Mouse (Mus musculus) kidney, postnatal 0 days (tissue): ENCODE results near the gene Arhgef25. TPM values are rescaled to one million over a fixed set of nuclear protein-coding genes. Genes with fewer than 3 reads are reported as not detected.
"Not testable (repeated sequence)": the region's sequence is repeated elsewhere in the genome, so short reads cannot be mapped to it uniquely, and the experiment has no call there.

ENCODE experiments used
- ATAC-seq: fragments of 200-750 bp; cut with Nextera tagmentation; replicated peaks from 2 replicates; pipeline ENCODE4 v1.8.0; 2017; ENCODE audit warnings: low read depth, moderate number of reproducible peaks, moderate TSS enrichment, moderate library complexity; ENCODE audit not compliant: low FRiP score
- DNase-seq: peaks from one replicate; pipeline ENCODE4 v3.0.0-alpha.2; 2016; ENCODE audit warnings: low spot score
- H3K27ac ChIP-seq: fragments of 300-500 bp; sonication (generic); 2 replicates; pipeline ENCODE4 v1.5.1; 2014; ENCODE audit warnings: mild to moderate bottlenecking
- H3K27me3 ChIP-seq: fragments of 300-500 bp; sonication (generic); 2 replicates; pipeline ENCODE4 v1.6.1; 2014; ENCODE audit warnings: low read length, mixed read lengths; ENCODE audit not compliant: insufficient read depth
- H3K36me3 ChIP-seq: fragments of 300-500 bp; sonication (generic); 2 replicates; pipeline ENCODE4 v1.6.1; 2014; ENCODE audit warnings: low read length, mixed read lengths; ENCODE audit not compliant: insufficient read depth
- H3K4me1 ChIP-seq: fragments of 300-500 bp; sonication (generic); replicated peaks from 2 replicates; pipeline ENCODE4 v1.6.1; 2014; ENCODE audit warnings: antibody characterized with exemption, low read length, mixed read lengths; ENCODE audit not compliant: insufficient read depth
- H3K4me2 ChIP-seq: fragments of 300-500 bp; sonication (generic); 2 replicates; pipeline ENCODE4 v1.6.1; 2014; ENCODE audit warnings: mild to moderate bottlenecking, low read length, moderate library complexity, mixed read lengths
- H3K4me3 ChIP-seq: fragments of 300-500 bp; sonication (generic); replicated peaks from 2 replicates; pipeline ENCODE4 v1.5.1; 2014; ENCODE audit warnings: low read depth, low read length
- H3K9ac ChIP-seq: fragments of 300-500 bp; sonication (generic); 2 replicates; pipeline ENCODE4 v1.6.1; 2014; ENCODE audit warnings: low read depth, low read length
- H3K9me3 ChIP-seq: fragments of 300-500 bp; sonication (generic); replicated peaks from 2 replicates; pipeline ENCODE4 v1.6.1; 2016; ENCODE audit warnings: low read length, inconsistent platforms, mixed read lengths
- CTCF ChIP-seq: IDR thresholded peaks from 2 replicates; pipeline ENCODE4 v1.5.1; 2016; ENCODE audit warnings: antibody characterized with exemption, low read depth, mild to moderate bottlenecking, moderate library complexity
- WGBS: fragments of 180-500 bp; shearing (Covaris S2); extraction: QIAGEN DNeasy Blood & Tissue Kit; methylation state at CpG from one replicate; pipeline ENCODE4 v1.1.7; 2014; 5-methylcytosine and 5-hydroxymethylcytosine counted together
- polyA plus RNA-seq: library from polyadenylated mRNA; unstranded; fragments of >200 nt; fragmentation: Nextera tagmentation; extraction: Ambion mirVana; gene quantifications from 2 replicates; pipeline ENCODE4 v1.2.1, GENCODE M21; 2015

The Arhgef25 gene
- polyA plus RNA-seq, 1 experiment from 2014 or later: 29.0 TPM

- 39% methylated on average over 15 of the region's 15 CpGs for WGBS
- H3K4me2 ChIP-seq: peak overlapping the region; percentile 93; the same call in 1 of the 2 replicates
- no peak for ATAC-seq
- no peak overlapping the region for H3K27ac ChIP-seq
- H3K4me1 ChIP-seq: peaks cover 9% of the 10 kb centered on the region; the same call in 1 of the 2 replicates
- no peak for DNase-seq
- no peak for TF ChIP-seq CTCF
- H3K27me3 ChIP-seq: no peaks in the 10 kb centered on the region
- no peaks in the 10 kb centered on the region for H3K36me3 ChIP-seq
- H3K4me3 ChIP-seq: no peak overlapping the region
- no peak overlapping the region for H3K9ac ChIP-seq
- H3K9me3 ChIP-seq: no peaks in the 10 kb centered on the region
Observed at GRCm38 (mm10) chr10:127166771-127167613, 22.9 kb downstream of the Arhgef25 start.

GRCm38 (mm10) chr10:127166404-127166715 lies 23.5 kb downstream of the Arhgef25 start:
- Histone ChIP-seq H3K27ac (no peak overlapping the region), H3K9ac (peak overlapping the region; percentile 65), H3K4me1 (peaks cover 9% of the 10 kb centered on the region; the same call in 1 of the 2 replicates), H3K4me2 (peak overlapping the region; percentile 93), H3K36me3 (no peaks in the 10 kb centered on the region), H3K9me3 (no peaks in the 10 kb centered on the region), H3K4me3 (peak overlapping the region; percentile 57), H3K27me3 (no peaks in the 10 kb centered on the region)
- DNase-seq (no peak), ATAC-seq (no peak)
- 9% methylated on average over 11 of the region's 11 CpGs for WGBS
- TF ChIP-seq CTCF: no peak

DNA sequence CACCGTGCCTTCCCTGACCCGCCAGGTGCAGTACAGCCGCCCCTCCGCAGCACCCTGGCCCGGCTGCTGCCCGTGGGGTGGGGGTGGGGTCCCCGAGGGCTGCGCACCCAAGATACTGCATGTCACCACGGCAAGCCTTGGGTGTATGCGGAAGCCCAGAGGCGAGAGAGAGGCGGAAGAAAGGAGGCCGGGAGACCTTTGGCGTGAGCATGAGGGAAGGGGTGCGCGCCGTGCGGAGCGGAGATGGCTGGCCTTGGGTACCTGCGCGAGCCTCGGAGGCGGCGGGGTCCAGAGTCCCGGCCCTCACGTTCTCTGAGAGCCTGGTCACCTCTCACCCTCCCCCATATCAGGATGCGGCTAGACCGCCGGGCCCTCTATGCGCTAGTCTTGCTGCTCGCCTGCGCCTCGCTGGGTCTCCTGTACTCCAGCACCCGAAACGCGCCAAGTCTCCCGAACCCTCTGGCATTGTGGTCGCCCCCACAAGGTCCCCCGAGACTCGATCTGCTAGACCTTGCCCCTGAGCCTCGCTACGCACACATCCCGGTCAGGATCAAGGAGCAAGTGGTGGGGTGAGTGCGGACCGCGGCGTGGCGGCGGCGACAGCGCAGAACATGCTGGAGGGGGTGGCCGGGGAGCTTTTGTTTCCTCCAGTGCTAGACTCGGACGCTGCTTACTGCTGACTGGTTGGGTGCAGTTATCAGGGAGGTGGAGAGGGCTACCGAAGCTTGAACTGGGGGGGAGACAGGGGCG lies 24.1 kb downstream of the Arhgef25 start:
- TF ChIP-seq CTCF: no peak
- DNase-seq (no peak), ATAC-seq (peak; percentile 52)
- no peaks in the 10 kb centered on the region for H3K9me3 ChIP-seq
- peak overlapping the region; percentile 57 for H3K4me3 ChIP-seq
- no peaks in the 10 kb centered on the region for H3K27me3 ChIP-seq
- H3K27ac ChIP-seq: peak overlapping the region; percentile 52; the same call in 1 of the 2 replicates
- peak overlapping the region; percentile 93 for H3K4me2 ChIP-seq
- H3K9ac ChIP-seq: peak overlapping the region; percentile 65
- H3K36me3 ChIP-seq: no peaks in the 10 kb centered on the region
- 1% methylated on average over 51 of the region's 56 CpGs for WGBS
- peaks cover 9% of the 10 kb centered on the region; the same call in 1 of the 2 replicates for H3K4me1 ChIP-seq

GRCm38 (mm10) chr10:127165354-127165653 lies 24.6 kb downstream of the Arhgef25 start:
- Histone ChIP-seq H3K9me3 (no peaks in the 10 kb centered on the region), H3K4me3 (peak overlapping the region; percentile 57), H3K9ac (peak overlapping the region; percentile 65), H3K4me2 (peak overlapping the region; percentile 93), H3K4me1 (peaks cover 6% of the 10 kb centered on the region; the same call in 1 of the 2 replicates), H3K27me3 (no peaks in the 10 kb centered on the region), H3K27ac (peak overlapping the region; percentile 52; the same call in 1 of the 2 replicates), H3K36me3 (no peaks in the 10 kb centered on the region)
- no peak for TF ChIP-seq CTCF
- WGBS: under 1% methylated on average over 41 of the region's 42 CpGs
- peak; percentile 48 for ATAC-seq
- DNase-seq: no peak

- ATAC-seq: peak; percentile 87
- Histone ChIP-seq H3K4me2 (peak within 1 kb of the TSS; percentile 93), H3K36me3 (no peaks in the 10 kb centered on the region), H3K9me3 (no peaks in the 10 kb centered on the region), H3K9ac (peak within 1 kb of the TSS; percentile 65), H3K27me3 (no peaks in the 10 kb centered on the region), H3K4me1 (peaks cover 6% of the 10 kb centered on the region; the same call in 1 of the 2 replicates), H3K4me3 (peak within 1 kb of the TSS; percentile 57), H3K27ac (peak within 1 kb of the TSS; percentile 52; the same call in 1 of the 2 replicates)
- DNase-seq: peak; percentile 89
- peak; percentile 82 for TF ChIP-seq CTCF
- 2% methylated on average over 52 of the region's 52 CpGs for WGBS
Observed at GRCm38 (mm10) chr10:127164631-127165353, 25.1 kb downstream of the Arhgef25 start, which contains the start of gene B4galnt1. B4galnt1 (plus strand) TSS chr10:127165225.

GRCm38 (mm10) chr10:127164190-127164589 lies 25.7 kb downstream of the Arhgef25 start:
- no peaks in the 10 kb centered on the region for H3K9me3 ChIP-seq
- no peak overlapping the region for H3K4me3 ChIP-seq
- no peak for ATAC-seq
- H3K36me3 ChIP-seq: no peaks in the 10 kb centered on the region
- 88% methylated on average over 4 of the region's 4 CpGs for WGBS
- TF ChIP-seq CTCF: no peak
- H3K27ac ChIP-seq: no peak overlapping the region
- H3K4me2 ChIP-seq: no peak overlapping the region; the same call in 1 of the 2 replicates
- peaks cover 6% of the 10 kb centered on the region; the same call in 1 of the 2 replicates for H3K4me1 ChIP-seq
- no peak overlapping the region for H3K9ac ChIP-seq
- no peaks in the 10 kb centered on the region for H3K27me3 ChIP-seq
- no peak for DNase-seq

GRCm38 (mm10) chr10:127162771-127163261 lies 27.1 kb downstream of the Arhgef25 start:
- not testable (repeated sequence) for H3K9me3 ChIP-seq, H3K36me3 ChIP-seq, H3K4me1 ChIP-seq, H3K9ac ChIP-seq, H3K4me3 ChIP-seq, DNase-seq, H3K27me3 ChIP-seq, H3K4me2 ChIP-seq, H3K27ac ChIP-seq, ATAC-seq
- WGBS: 59% methylated on average over 7 of the region's 7 CpGs
